Mouse (Mus musculus) left cerebral cortex, postnatal 10 days (tissue): ENCODE data around the gene Adgrv1. TPM values are rescaled to one million over a fixed set of nuclear protein-coding genes. Genes with fewer than 3 reads are reported as not detected.
"Not testable (repeated sequence)": the region's sequence is repeated elsewhere in the genome, so short reads cannot be mapped to it uniquely, and the experiment has no call there.

Experiments used
- DNase-seq, 2 experiments: peaks; one replicate each; pipeline ENCODE4 v3.0.0; 2021 to 2022; ENCODE audit warnings: low spot score in 2 of 2, mixed read lengths in 1 of 2; ENCODE audit errors: extremely low spot score in 1 of 2
- intact Hi-C: fragments of 180-260 bp; cut with DNase I; formaldehyde crosslinking; loops from one replicate; pipeline ENCODE4 v1.15.1; 2025
- total RNA-seq, 2 experiments: library from RNA; stranded (reverse); gene quantifications; 2 replicates each; pipeline ENCODE4 v1.2.3; 2021

The Adgrv1 gene
- total RNA-seq, 2 experiments from 2014 or later: 3.6 to 4.2 TPM

- intact Hi-C loops: no loop called here
Measured at GRCm38 (mm10) chr13:81294106-81294505, 338.8 kb downstream of the Adgrv1 start.

GRCm38 (mm10) chr13:81282193-81282592 lies 350.8 kb downstream of the Adgrv1 start:
- DNase-seq: no peak
- intact Hi-C loops: no loop called here

More at GRCm38 (mm10) chr13:81294106-81294505, 338.8 kb downstream of the Adgrv1 start:
- DNase-seq: no peak

GRCm38 (mm10) chr13:81280650-81281229 lies 352.2 kb downstream of the Adgrv1 start:
- no peak for DNase-seq
- intact Hi-C loops: no loop called here

- intact Hi-C loops: no loop called here
Measured at GRCm38 (mm10) chr13:81279351-81279736, 353.6 kb downstream of the Adgrv1 start.

GRCm38 (mm10) chr13:81278669-81279350 lies 354.1 kb downstream of the Adgrv1 start:
- intact Hi-C loops: no loop called here
- DNase-seq: no peak

More at GRCm38 (mm10) chr13:81279351-81279736, 353.6 kb downstream of the Adgrv1 start:
- no peak for DNase-seq

GRCm38 (mm10) chr13:81273837-81274236 lies 359.1 kb downstream of the Adgrv1 start:
- DNase-seq: no peak
- intact Hi-C loops: no loop called here

GRCm38 (mm10) chr13:81270396-81270795 lies 362.6 kb downstream of the Adgrv1 start:
- no peak for DNase-seq
- intact Hi-C loops: no loop called here

- no peak for DNase-seq
- intact Hi-C loops: no loop called here
Measured at GRCm38 (mm10) chr13:81269056-81269455, 363.9 kb downstream of the Adgrv1 start.

GRCm38 (mm10) chr13:81267489-81267888 lies 365.5 kb downstream of the Adgrv1 start:
- DNase-seq, intact Hi-C loops: not testable (repeated sequence)

GRCm38 (mm10) chr13:81264465-81264864 lies 368.5 kb downstream of the Adgrv1 start:
- intact Hi-C loops: no loop called here
- DNase-seq: no peak

GRCm38 (mm10) chr13:81241181-81241580 lies 391.8 kb downstream of the Adgrv1 start:
- DNase-seq: no peak
- intact Hi-C loops: no loop called here

- intact Hi-C loops: no loop called here
- no peak for DNase-seq
Measured at GRCm38 (mm10) chr13:81239836-81240235, 393.1 kb downstream of the Adgrv1 start.

GRCm38 (mm10) chr13:81239427-81239826 lies 393.5 kb downstream of the Adgrv1 start:
- intact Hi-C loops: no loop called here
- no peak for DNase-seq

GRCm38 (mm10) chr13:81238855-81239254 lies 394.1 kb downstream of the Adgrv1 start:
- intact Hi-C loops: no loop called here
- no peak for DNase-seq

- intact Hi-C loops: no loop called here
- DNase-seq: no peak
Measured at GRCm38 (mm10) chr13:81237947-81238346, 395.0 kb downstream of the Adgrv1 start.

- no peak for DNase-seq
- intact Hi-C loops: no loop called here
Measured at GRCm38 (mm10) chr13:81236758-81237395, 396.1 kb downstream of the Adgrv1 start.

GRCm38 (mm10) chr13:81234031-81234430 lies 398.9 kb downstream of the Adgrv1 start:
- intact Hi-C loops: no loop called here
- no peak for DNase-seq

GRCm38 (mm10) chr13:81232839-81233238 lies 400.1 kb downstream of the Adgrv1 start:
- DNase-seq: no peak
- intact Hi-C loops: no loop called here

- intact Hi-C loops: no loop called here
- DNase-seq: no peak
Measured at GRCm38 (mm10) chr13:81230161-81230560, 402.8 kb downstream of the Adgrv1 start.

GRCm38 (mm10) chr13:81223768-81224167 lies 409.2 kb downstream of the Adgrv1 start:
- no peak for DNase-seq
- intact Hi-C loops: no loop called here
